ENCODE assay signal across 20 mouse cellular contexts in genomic region chr7:116603167-116603839, GRCm38 (mm10).
DNase-seq lines count a peak whose midpoint lies in the region; ATAC-seq and TF ChIP-seq lines count a peak whose summit lies in the region.
"Had no signal": no experiment of that assay in that cellular context is flagged by ENCODE, and none has a peak within 500 bp of the region (broad histone marks: within the 10 kb centered on the region; RNA-seq: fewer than 3 reads in every experiment).

No protein-coding gene starts in this region.

- in situ Hi-C loops in CH12.LX (cut with MboI; ENCODE audit: low pct_ligation_motif_present, low pct_unique_long_range_greater_than_20kb, low sequenced_read_pairs): loop anchor here (10.0 to 25.0 kb wide), 4 partner anchors 139 to 466 kb away; partner anchors contain the start of gene Rps13

- TF ChIP-seq POLR2A in CH12.LX (IDR thresholded peaks at IDR 0.05; ENCODE audit: low read depth, low read length): no peak

- WGBS in liver, postnatal 0 days (ENCODE audit: insufficient replicate concordance): 55% methylated on average over 6 of the region's 6 CpGs
- WGBS in liver, embryonic 12.5 days (ENCODE audit: insufficient replicate concordance): 43% methylated on average over 6 of the region's 6 CpGs
- 80% methylated on average over 6 of the region's 6 CpGs for WGBS in forebrain, embryonic 12.5 days

- no peak for TF ChIP-seq EP300 in liver, postnatal 0 days (IDR thresholded peaks at IDR 0.05; ENCODE audit: low read depth)
- TF ChIP-seq EP300 in CH12.LX (IDR thresholded peaks at IDR 0.05; ENCODE audit: low read length): peak; percentile 83

- no peak overlapping the region for H3K9ac ChIP-seq in liver, postnatal 0 days (replicated peaks)
- no peak overlapping the region for H3K9ac ChIP-seq in liver, embryonic 12.5 days
- no peak overlapping the region for H3K9ac ChIP-seq in CH12.LX (ENCODE audit: insufficient read depth, low read depth)
- no peak overlapping the region for H3K9ac ChIP-seq in forebrain, embryonic 12.5 days
- H3K9ac ChIP-seq: hindbrain, embryonic 15.5 days; lung, embryonic 15.5 days; neural tube, embryonic 13.5 days had no signal

- TF ChIP-seq RAD21 in CH12.LX (IDR thresholded peaks at IDR 0.05; ENCODE audit: low read depth, low read length): no peak

- DNase-seq in gastrocnemius, adult 18-20 months (ENCODE audit: low spot score): peak; percentile 16
- DNase-seq in gastrocnemius, postnatal 10 days: no peak
- DNase-seq in liver, postnatal 0 days: no peak
- DNase-seq in CH12.LX (ENCODE audit: extremely low read depth): peak; percentile 52
- DNase-seq in embryo, embryonic 9.5 days (ENCODE audit: extremely low spot score): no peak
- DNase-seq: cerebellum, adult 8-10 months; kidney, postnatal 10 days; layer of hippocampus, postnatal 36 days; midbrain, embryonic 14.5 days; right cerebral cortex, postnatal 14 days; thymus, postnatal 14 days had no signal

- H3K79me2 ChIP-seq in CH12.LX (replicated peaks; ENCODE audit: control insufficient read depth, extremely low read depth, insufficient read depth, poor library complexity, severe bottlenecking): no peaks in the 10 kb centered on the region

- H3K36me3 ChIP-seq in liver, postnatal 0 days (replicated peaks; ENCODE audit: insufficient read depth, low read length): no peaks in the 10 kb centered on the region
- no peaks in the 10 kb centered on the region for H3K36me3 ChIP-seq in liver, embryonic 12.5 days
- H3K36me3 ChIP-seq in CH12.LX (replicated peaks in 1 of 2; ENCODE audit: control insufficient read depth in 1 of 2, insufficient read depth in 1 of 2, low read length in 1 of 2): no peaks in the 10 kb centered on the region
- no peaks in the 10 kb centered on the region for H3K36me3 ChIP-seq in forebrain, embryonic 12.5 days (replicated peaks)
- H3K36me3 ChIP-seq: embryonic facial prominence, embryonic 10.5 days; hindbrain, embryonic 15.5 days; lung, embryonic 15.5 days; neural tube, embryonic 13.5 days had no signal

- H3K4me1 ChIP-seq in liver, postnatal 0 days (ENCODE audit: insufficient read depth): peaks cover 4% of the 10 kb centered on the region
- peaks cover 4% of the 10 kb centered on the region; the same call in 1 of the 2 replicates for H3K4me1 ChIP-seq in liver, embryonic 12.5 days
- H3K4me1 ChIP-seq in CH12.LX (ENCODE audit: control insufficient read depth in 1 of 2, insufficient read depth in 2 of 2): peaks cover 9 to 31% of the 10 kb centered on the region in 2 experiments
- H3K4me1 ChIP-seq in forebrain, embryonic 12.5 days: peaks cover 7% of the 10 kb centered on the region

- H3K4me2 ChIP-seq in liver, postnatal 0 days (ENCODE audit: low read depth, low read length): no peak overlapping the region
- no peak overlapping the region for H3K4me2 ChIP-seq in liver, embryonic 12.5 days
- H3K4me2 ChIP-seq in CH12.LX (ENCODE audit: insufficient read depth, low read depth, poor library complexity, severe bottlenecking): no peak overlapping the region
- H3K4me2 ChIP-seq in forebrain, embryonic 12.5 days: no peak overlapping the region
- H3K4me2 ChIP-seq: hindbrain, embryonic 15.5 days; lung, embryonic 15.5 days; neural tube, embryonic 13.5 days had no signal

- no peaks in the 10 kb centered on the region for H3K27me3 ChIP-seq in liver, postnatal 0 days (ENCODE audit: insufficient read depth, low read length)
- no peaks in the 10 kb centered on the region for H3K27me3 ChIP-seq in liver, embryonic 12.5 days (replicated peaks)
- H3K27me3 ChIP-seq in CH12.LX (replicated peaks): no peaks in the 10 kb centered on the region
- H3K27me3 ChIP-seq in forebrain, embryonic 12.5 days: no peaks in the 10 kb centered on the region
- H3K27me3 ChIP-seq: hindbrain, embryonic 15.5 days; lung, embryonic 15.5 days; neural tube, embryonic 13.5 days had no signal

- no peak for TF ChIP-seq CTCF in liver, postnatal 0 days (IDR thresholded peaks at IDR 0.05; ENCODE audit: low read depth)
- TF ChIP-seq CTCF in CH12.LX (conservative IDR thresholded peaks at IDR 0.05 in 1 of 2, IDR thresholded peaks at IDR 0.05 in 1 of 2; ENCODE audit: low read depth in 2 of 2, low read length in 2 of 2): no peak

- no peaks in the 10 kb centered on the region for H3K9me3 ChIP-seq in liver, postnatal 0 days (ENCODE audit: low read length)
- no peaks in the 10 kb centered on the region for H3K9me3 ChIP-seq in liver, embryonic 12.5 days (replicated peaks)
- H3K9me3 ChIP-seq in CH12.LX (replicated peaks; ENCODE audit: low read length): no peaks in the 10 kb centered on the region
- H3K9me3 ChIP-seq in forebrain, embryonic 12.5 days: no peaks in the 10 kb centered on the region
- H3K9me3 ChIP-seq: embryonic facial prominence, embryonic 10.5 days; lung, embryonic 15.5 days had no signal

- dilution Hi-C loops in CH12.LX (cut with MboI; ENCODE audit: extremely low pct_ligation_motif_present, extremely low pct_unique_long_range_greater_than_20kb, low sequenced_read_pairs): no loop called here

- H3K4me3 ChIP-seq in liver, postnatal 0 days (ENCODE audit: low read depth, low read length): no peak overlapping the region
- no peak overlapping the region for H3K4me3 ChIP-seq in liver, embryonic 12.5 days
- no peak overlapping the region for H3K4me3 ChIP-seq in CH12.LX (replicated peaks in 1 of 3; ENCODE audit: low read depth in 2 of 3, low read length in 2 of 3, poor library complexity in 1 of 3)
- H3K4me3 ChIP-seq in forebrain, embryonic 12.5 days (replicated peaks): no peak overlapping the region
- H3K4me3 ChIP-seq: embryonic facial prominence, embryonic 10.5 days; heart, adult 2 months; hindbrain, embryonic 15.5 days; lung, embryonic 15.5 days; neural tube, embryonic 13.5 days had no signal

- ATAC-seq in liver, postnatal 0 days: peak; percentile 21; the same call in 1 of the 2 replicates
- no peak for ATAC-seq in liver, embryonic 12.5 days
- ATAC-seq in megakaryocyte progenitor cell, adult 5-6 weeks (replicated peaks; ENCODE audit: poor library complexity): peak; percentile 78
- no peak for ATAC-seq in forebrain, embryonic 12.5 days (ENCODE audit: low FRiP score)
- ATAC-seq: CD4-positive, CD25-positive, alpha-beta regulatory T cell, adult 4 months had no signal

- H3K27ac ChIP-seq in liver, postnatal 0 days (ENCODE audit: low read depth): no peak overlapping the region
- no peak overlapping the region for H3K27ac ChIP-seq in liver, embryonic 12.5 days
- no peak overlapping the region for H3K27ac ChIP-seq in CH12.LX (ENCODE audit: insufficient read depth, low read depth)
- no peak overlapping the region for H3K27ac ChIP-seq in forebrain, embryonic 12.5 days
- H3K27ac ChIP-seq: embryonic facial prominence, embryonic 10.5 days; heart, adult 2 months; hindbrain, embryonic 15.5 days; lung, embryonic 15.5 days; neural tube, embryonic 13.5 days had no signal

TF ChIP-seq in CH12.LX, 34 proteins besides CTCF, POLR2A, EP300 and RAD21:
- 0 out of 2 replicates have a peak, but pooled peaks have one; percentile 45 for TF ChIP-seq RCOR1 (conservative IDR thresholded peaks at IDR 0.05; ENCODE audit: low read depth, low read length)
- no peak for TF ChIP-seq E2F4 (IDR thresholded peaks at IDR 0.05; ENCODE audit: insufficient replicate concordance, low read depth, low read length)
- TF ChIP-seq USF1 (IDR thresholded peaks at IDR 0.05; ENCODE audit: low read depth, low read length): no peak
- no peak for TF ChIP-seq NRF1 (IDR thresholded peaks at IDR 0.05; ENCODE audit: low read depth, low read length)
- 0 out of 2 replicates have a peak, but pooled peaks have one; percentile 35 for TF ChIP-seq CHD2 (IDR thresholded peaks at IDR 0.05; ENCODE audit: low read length)
- no peak for TF ChIP-seq ELF1 (IDR thresholded peaks at IDR 0.05; ENCODE audit: low read depth, low read length)
- TF ChIP-seq CHD1 (IDR thresholded peaks at IDR 0.05; ENCODE audit: low read depth, low read length): no peak
- TF ChIP-seq TBP (conservative IDR thresholded peaks at IDR 0.05; ENCODE audit: low read depth, low read length): no peak
- TF ChIP-seq JUN (IDR thresholded peaks at IDR 0.05; ENCODE audit: insufficient read depth, low read depth, low read length): peak; percentile 94
- no peak for TF ChIP-seq UBTF (IDR thresholded peaks at IDR 0.05; ENCODE audit: low read depth, low read length)
- peak; percentile 54 for TF ChIP-seq GABPA (IDR thresholded peaks at IDR 0.05; ENCODE audit: insufficient replicate concordance, low read depth, low read length)
- TF ChIP-seq USF2 (conservative IDR thresholded peaks at IDR 0.05; ENCODE audit: low read depth, low read length): no peak
- 0 out of 2 replicates have a peak, but pooled peaks have one; percentile 15 for TF ChIP-seq TCF12 (IDR thresholded peaks at IDR 0.05; ENCODE audit: low read depth, low read length)
- no peak for TF ChIP-seq SIN3A (IDR thresholded peaks at IDR 0.05; ENCODE audit: low read length)
- peak; percentile 88 for TF ChIP-seq IRF4 (IDR thresholded peaks at IDR 0.05; ENCODE audit: low read depth, low read length)
- TF ChIP-seq BHLHE40 (IDR thresholded peaks at IDR 0.05; ENCODE audit: low read depth, low read length): peak; percentile 36; the same call in 1 of the 2 replicates
- no peak for TF ChIP-seq POLR2AphosphoS2 (IDR thresholded peaks at IDR 0.05; ENCODE audit: low read depth, low read length)
- peak; percentile 90 for TF ChIP-seq ETS1 (conservative IDR thresholded peaks at IDR 0.05; ENCODE audit: low read depth, low read length)
- no peak for TF ChIP-seq ZC3H11A (IDR thresholded peaks at IDR 0.05; ENCODE audit: low read depth, low read length)
- TF ChIP-seq KAT2A (IDR thresholded peaks at IDR 0.05; ENCODE audit: insufficient replicate concordance, low read length): no peak
- no peak for TF ChIP-seq SMC3 (IDR thresholded peaks at IDR 0.05; ENCODE audit: low read depth, low read length)
- no peak for TF ChIP-seq HCFC1 (IDR thresholded peaks at IDR 0.05; ENCODE audit: low read depth, low read length)
- peak; percentile 83 for TF ChIP-seq JUND (conservative IDR thresholded peaks at IDR 0.05; ENCODE audit: low read depth, low read length)
- TF ChIP-seq NELFE (IDR thresholded peaks at IDR 0.05; ENCODE audit: low read depth, low read length): no peak
- no peak for TF ChIP-seq MAX (IDR thresholded peaks at IDR 0.05; ENCODE audit: low read length)
- TF ChIP-seq MEF2A (IDR thresholded peaks at IDR 0.05; ENCODE audit: borderline replicate concordance, low read depth, low read length): peak; percentile 45; the same call in 1 of the 2 replicates
- no peak for TF ChIP-seq ZMIZ1 (IDR thresholded peaks at IDR 0.05; ENCODE audit: low read depth, low read length)
- TF ChIP-seq MAFK (IDR thresholded peaks at IDR 0.05; ENCODE audit: insufficient replicate concordance, low read length): no peak

Comparison
In these comparisons a context has a peak if more than half of its experiments do, and no peak if none do; other contexts are left out.
1. DNase-seq: peak in gastrocnemius, adult 18-20 months (single experiment) and CH12.LX (single experiment); none in gastrocnemius, postnatal 10 days (single experiment), liver, postnatal 0 days (single experiment) and embryo, embryonic 9.5 days (single experiment).
2. ATAC-seq: peak in liver, postnatal 0 days (single experiment) and megakaryocyte progenitor cell, adult 5-6 weeks (single experiment); none in liver, embryonic 12.5 days (single experiment) and forebrain, embryonic 12.5 days (single experiment).